Mouse (Mus musculus) thymus, postnatal 25 days (tissue): Measurements from ENCODE around the gene Zfp629.
"Not testable (repeated sequence)": the region's sequence is repeated elsewhere in the genome, so short reads cannot be mapped to it uniquely, and the experiment has no call there.

Source experiments
- DNase-seq: peaks from one replicate; pipeline ENCODE4 v3.0.0; 2022

Zfp629 gene

GRCm38 (mm10) chr7:127614891-127615843 lies at the start of gene Zfp629:
Gene Zfp629 (minus strand): TSS chr7:127615797.
- DNase-seq, result peak; percentile 69

- DNase-seq, result no peak
Observed at GRCm38 (mm10) chr7:127662926-127663325, 47.3 kb upstream of the Zfp629 start.

- no peak for DNase-seq
Observed at GRCm38 (mm10) chr7:127661833-127662232, 46.2 kb upstream of the Zfp629 start.

GRCm38 (mm10) chr7:127660882-127661281 lies 45.3 kb upstream of the Zfp629 start:
- DNase-seq, result no peak

- peak; percentile 82 for DNase-seq
Observed at GRCm38 (mm10) chr7:127656946-127657345, 41.3 kb upstream of the Zfp629 start.

GRCm38 (mm10) chr7:127654318-127654717 lies 38.7 kb upstream of the Zfp629 start:
- no peak for DNase-seq

- DNase-seq, result no peak
Observed at GRCm38 (mm10) chr7:127652050-127652449, 36.5 kb upstream of the Zfp629 start.

- DNase-seq, result no peak
Observed at GRCm38 (mm10) chr7:127651624-127652023, 36.0 kb upstream of the Zfp629 start.

- no peak for DNase-seq
Observed at GRCm38 (mm10) chr7:127649206-127649605, 33.6 kb upstream of the Zfp629 start.

GRCm38 (mm10) chr7:127648516-127649201 lies 33.1 kb upstream of the Zfp629 start:
- no peak for DNase-seq

- DNase-seq, result not testable (repeated sequence)
Observed at GRCm38 (mm10) chr7:127647576-127647975, 32.0 kb upstream of the Zfp629 start.

- no peak for DNase-seq
Observed at GRCm38 (mm10) chr7:127646363-127646762, 30.8 kb upstream of the Zfp629 start.

- DNase-seq, result no peak
Observed at GRCm38 (mm10) chr7:127642254-127642653, 26.7 kb upstream of the Zfp629 start.

- DNase-seq, result no peak
Observed at GRCm38 (mm10) chr7:127641260-127641659, 25.7 kb upstream of the Zfp629 start.

GRCm38 (mm10) chr7:127636963-127637362 lies 21.4 kb upstream of the Zfp629 start:
- DNase-seq, result no peak

GRCm38 (mm10) chr7:127631416-127631815 lies 15.8 kb upstream of the Zfp629 start:
- DNase-seq, result no peak

- peak; percentile 34 for DNase-seq
Observed at GRCm38 (mm10) chr7:127628646-127629045, 13.0 kb upstream of the Zfp629 start.

GRCm38 (mm10) chr7:127626471-127626870 lies 10.9 kb upstream of the Zfp629 start:
- no peak for DNase-seq

GRCm38 (mm10) chr7:127626039-127626438 lies 10.4 kb upstream of the Zfp629 start:
- no peak for DNase-seq

- DNase-seq, result not testable (repeated sequence)
Observed at GRCm38 (mm10) chr7:127618402-127618801, 2.8 kb upstream of the Zfp629 start.

- peak; percentile 65 for DNase-seq
Observed at GRCm38 (mm10) chr7:127617962-127618361, 2.4 kb upstream of the Zfp629 start.

GRCm38 (mm10) chr7:127616881-127617280 lies 1.3 kb upstream of the Zfp629 start:
- DNase-seq, result peak; percentile 35

- DNase-seq, result peak; percentile 57
Observed at GRCm38 (mm10) chr7:127616336-127616735, 739 bp upstream of the Zfp629 start.

- DNase-seq, result peak; percentile 61
Observed at GRCm38 (mm10) chr7:127614511-127614890, 1.1 kb downstream of the Zfp629 start.
